Mouse (Mus musculus): Measurements from ENCODE around the gene Plau.

GRCm38 (mm10) chr14:20842629-20843028 lies 6.2 kb downstream of the Plau start:
- TF ChIP-seq CTCF (IDR thresholded peaks at IDR 0.05; ENCODE audit: low read depth): no peak
- TF ChIP-seq EP300 (IDR thresholded peaks at IDR 0.05; ENCODE audit: low read depth): no peak
